Mouse (Mus musculus): ENCODE measurements around the gene Gm20661. TPM values are rescaled to one million over a fixed set of nuclear protein-coding genes. Genes with fewer than 3 reads are reported as not detected.

The Gm20661 gene
- polyA plus RNA-seq, 1 experiment from 2014 or later, result 0.74 TPM

DNA sequence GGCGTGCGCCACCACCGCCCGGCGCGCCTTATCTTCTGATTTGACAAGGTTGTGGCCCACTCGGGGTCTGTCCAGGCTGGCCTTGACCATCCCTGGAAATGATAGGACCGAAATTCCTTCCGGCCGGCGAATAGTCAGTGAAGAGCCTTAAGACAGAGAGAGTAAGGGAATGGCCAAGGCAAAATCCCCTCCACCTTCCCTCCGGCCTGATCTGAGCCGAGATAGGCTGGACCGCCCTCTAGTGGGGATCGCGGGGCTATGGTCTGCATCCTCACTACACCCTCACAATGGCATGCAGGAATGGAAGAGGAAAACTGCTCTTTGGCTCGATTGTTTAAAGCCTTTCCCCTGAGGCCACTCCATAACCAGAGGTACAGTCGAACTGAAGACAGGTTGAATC, 3.5 kb downstream of the Gm20661 start:
- WGBS, result 7% methylated on average over 18 of the region's 18 CpGs
- peak; percentile 94 for DNase-seq (ENCODE audit: low spot score, missing footprints)

DNA sequence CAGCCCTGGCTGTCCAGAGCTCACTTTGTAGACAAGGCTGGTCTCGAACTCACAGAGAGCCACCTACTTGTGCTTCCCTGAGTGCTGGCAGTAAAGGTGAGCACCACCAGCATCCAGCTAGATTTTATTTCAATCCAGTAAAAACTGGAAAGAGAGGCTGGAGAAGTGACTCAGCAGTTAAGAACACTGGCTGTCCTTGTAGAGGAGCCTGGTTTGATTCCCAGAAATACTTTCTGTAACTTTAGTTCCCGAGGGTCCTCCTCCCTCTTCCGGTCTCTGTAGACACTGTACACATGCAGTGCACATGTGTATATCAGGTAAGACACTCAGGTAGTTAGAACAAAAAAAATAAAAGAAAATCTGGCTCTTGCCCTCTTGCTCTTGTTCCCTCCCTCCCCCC, 5.1 kb downstream of the Gm20661 start:
- ATAC-seq (ENCODE audit: low FRiP score), result no peak

More for the DNA sequence above, 3.5 kb downstream of the Gm20661 start:
- H3K27ac ChIP-seq (ENCODE audit: low read depth, low read length), result no peak overlapping the region
- peak overlapping the region; percentile 88 for H3K4me2 ChIP-seq
- no peaks in the 10 kb centered on the region for H3K9me3 ChIP-seq (ENCODE audit: control insufficient read depth, low read length)
- H3K36me3 ChIP-seq (ENCODE audit: control insufficient read depth, insufficient read depth, low read length), result no peaks in the 10 kb centered on the region
- H3K27me3 ChIP-seq (ENCODE audit: control insufficient read depth, insufficient read depth, low read length), result peaks cover 10% of the 10 kb centered on the region
- ATAC-seq (ENCODE audit: low FRiP score), result peak; percentile 69
- H3K9ac ChIP-seq (ENCODE audit: low read length), result no peak overlapping the region
- H3K4me3 ChIP-seq (ENCODE audit: low read depth, low read length), result peak overlapping the region; percentile 60; the same call in 1 of the 2 replicates
- peaks cover 6% of the 10 kb centered on the region for H3K4me1 ChIP-seq (ENCODE audit: control insufficient read depth, insufficient read depth, low read length)

DNA sequence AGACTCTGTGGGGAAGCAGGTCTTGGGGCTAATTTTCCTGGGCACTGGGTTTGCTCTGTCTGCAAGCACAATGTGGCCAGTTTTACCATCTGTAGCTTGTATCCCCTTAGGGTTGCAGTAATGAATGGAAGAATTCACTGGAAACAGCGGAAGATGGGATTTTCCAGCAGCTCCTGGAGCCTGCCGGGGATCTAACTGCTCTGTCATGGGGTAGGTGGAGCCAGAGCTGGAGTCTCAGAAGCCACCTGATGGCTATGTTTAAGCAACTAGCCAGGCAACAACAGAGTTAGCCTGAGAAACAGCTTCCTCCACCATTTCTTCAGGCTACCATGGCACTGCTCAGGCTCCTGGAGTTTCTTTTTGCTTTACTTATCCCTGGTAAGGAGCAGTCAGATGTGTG, 9.3 kb downstream of the Gm20661 start, which contains the start of gene Cdhr4:
Gene Cdhr4 (plus strand): TSS at position 301 of the 400 bp plus-strand sequence.
- peak; percentile 41 for DNase-seq (ENCODE audit: low spot score, missing footprints)
- H3K27me3 ChIP-seq (ENCODE audit: control insufficient read depth, insufficient read depth, low read length), result no peaks in the 10 kb centered on the region
- WGBS, result 89% methylated on average over 2 of the region's 2 CpGs
- H3K9me3 ChIP-seq (ENCODE audit: control insufficient read depth, low read length), result no peaks in the 10 kb centered on the region
- H3K4me2 ChIP-seq, result no peak within 1 kb of the TSS
- no peak within 1 kb of the TSS for H3K9ac ChIP-seq (ENCODE audit: low read length)
- no peak within 1 kb of the TSS for H3K4me3 ChIP-seq (ENCODE audit: low read depth, low read length)
- no peak for ATAC-seq (ENCODE audit: low FRiP score)
- H3K27ac ChIP-seq (ENCODE audit: low read depth, low read length), result no peak within 1 kb of the TSS
- no peaks in the 10 kb centered on the region for H3K36me3 ChIP-seq (ENCODE audit: control insufficient read depth, insufficient read depth, low read length)
- H3K4me1 ChIP-seq (ENCODE audit: control insufficient read depth, insufficient read depth, low read length), result no peaks in the 10 kb centered on the region

More for the DNA sequence above, 5.1 kb downstream of the Gm20661 start:
- H3K27me3 ChIP-seq (ENCODE audit: control insufficient read depth, insufficient read depth, low read length), result peaks cover 10% of the 10 kb centered on the region
- peaks cover 3% of the 10 kb centered on the region; the same call in 1 of the 2 replicates for H3K4me1 ChIP-seq (ENCODE audit: control insufficient read depth, insufficient read depth, low read length)
- H3K36me3 ChIP-seq (ENCODE audit: control insufficient read depth, insufficient read depth, low read length), result no peaks in the 10 kb centered on the region
- H3K9me3 ChIP-seq (ENCODE audit: control insufficient read depth, low read length), result no peaks in the 10 kb centered on the region
- H3K9ac ChIP-seq (ENCODE audit: low read length), result no peak overlapping the region
- H3K4me2 ChIP-seq, result no peak overlapping the region
- H3K27ac ChIP-seq (ENCODE audit: low read depth, low read length), result no peak overlapping the region
- no peak overlapping the region for H3K4me3 ChIP-seq (ENCODE audit: low read depth, low read length)
- DNase-seq (ENCODE audit: low spot score, missing footprints), result peak; percentile 65
- 74% methylated on average over 3 of the region's 3 CpGs for WGBS

DNA sequence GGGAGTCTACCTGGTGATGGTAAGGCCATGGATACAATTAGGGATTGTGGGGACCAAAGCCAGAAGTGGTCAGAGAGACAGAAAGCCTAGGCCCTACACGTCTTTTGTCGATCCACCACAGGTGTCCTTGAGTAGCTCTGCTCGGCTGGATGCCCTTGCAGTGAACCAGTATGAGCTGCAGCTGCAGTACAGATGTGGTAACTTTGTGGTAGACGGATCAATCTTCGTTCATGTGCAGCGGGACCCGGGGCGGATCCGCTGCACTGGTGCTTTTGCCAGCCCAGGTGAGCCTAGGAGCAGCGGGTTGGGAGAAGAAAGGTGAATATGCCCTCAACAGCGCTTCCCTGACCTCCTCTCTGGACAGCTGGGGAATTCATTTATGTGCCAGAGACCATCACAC, 10.2 kb downstream of the Gm20661 start:
- no peaks in the 10 kb centered on the region for H3K36me3 ChIP-seq (ENCODE audit: control insufficient read depth, insufficient read depth, low read length)
- H3K27ac ChIP-seq (ENCODE audit: low read depth, low read length), result no peak overlapping the region
- no peak overlapping the region for H3K4me3 ChIP-seq (ENCODE audit: low read depth, low read length)
- H3K9me3 ChIP-seq (ENCODE audit: control insufficient read depth, low read length), result no peaks in the 10 kb centered on the region
- WGBS, result 81% methylated on average over 11 of the region's 11 CpGs
- no peak overlapping the region for H3K4me2 ChIP-seq
- no peaks in the 10 kb centered on the region for H3K27me3 ChIP-seq (ENCODE audit: control insufficient read depth, insufficient read depth, low read length)
- H3K4me1 ChIP-seq (ENCODE audit: control insufficient read depth, insufficient read depth, low read length), result no peaks in the 10 kb centered on the region
- H3K9ac ChIP-seq (ENCODE audit: low read length), result no peak overlapping the region
- ATAC-seq (ENCODE audit: low FRiP score), result no peak
- no peak for DNase-seq (ENCODE audit: low spot score, missing footprints)

DNA sequence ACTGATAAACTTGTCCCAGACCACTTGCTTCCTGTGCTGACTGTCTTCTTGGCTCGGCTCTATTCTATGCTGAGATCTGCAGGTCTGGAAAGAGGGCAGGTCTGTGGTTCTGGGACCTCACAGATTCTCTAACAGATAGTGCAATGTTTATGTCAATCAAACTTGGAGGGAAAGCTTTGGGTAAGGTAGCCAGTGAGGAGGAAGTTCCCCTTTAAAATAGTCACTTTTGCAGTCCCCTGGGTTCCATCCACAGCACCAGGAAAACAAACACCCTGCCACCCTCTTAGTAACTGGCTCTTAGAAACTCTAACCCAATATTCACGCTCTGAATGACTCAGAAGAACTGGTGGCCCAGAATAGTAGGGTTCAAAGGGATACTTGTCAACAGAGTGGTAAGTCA, 11.6 kb downstream of the Gm20661 start:
- H3K9ac ChIP-seq (ENCODE audit: low read length), result no peak overlapping the region
- DNase-seq (ENCODE audit: low spot score, missing footprints) (no peak), ATAC-seq (ENCODE audit: low FRiP score) (no peak)
- no peaks in the 10 kb centered on the region for H3K9me3 ChIP-seq (ENCODE audit: control insufficient read depth, low read length)
- H3K27ac ChIP-seq (ENCODE audit: low read depth, low read length), result no peak overlapping the region
- H3K4me3 ChIP-seq (ENCODE audit: low read depth, low read length), result no peak overlapping the region
- H3K36me3 ChIP-seq (ENCODE audit: control insufficient read depth, insufficient read depth, low read length), result no peaks in the 10 kb centered on the region
- no peak overlapping the region for H3K4me2 ChIP-seq
- no peaks in the 10 kb centered on the region for H3K27me3 ChIP-seq (ENCODE audit: control insufficient read depth, insufficient read depth, low read length)
- WGBS, result 75% methylated on average over 2 of the region's 2 CpGs
- H3K4me1 ChIP-seq (ENCODE audit: control insufficient read depth, insufficient read depth, low read length), result no peaks in the 10 kb centered on the region

DNA sequence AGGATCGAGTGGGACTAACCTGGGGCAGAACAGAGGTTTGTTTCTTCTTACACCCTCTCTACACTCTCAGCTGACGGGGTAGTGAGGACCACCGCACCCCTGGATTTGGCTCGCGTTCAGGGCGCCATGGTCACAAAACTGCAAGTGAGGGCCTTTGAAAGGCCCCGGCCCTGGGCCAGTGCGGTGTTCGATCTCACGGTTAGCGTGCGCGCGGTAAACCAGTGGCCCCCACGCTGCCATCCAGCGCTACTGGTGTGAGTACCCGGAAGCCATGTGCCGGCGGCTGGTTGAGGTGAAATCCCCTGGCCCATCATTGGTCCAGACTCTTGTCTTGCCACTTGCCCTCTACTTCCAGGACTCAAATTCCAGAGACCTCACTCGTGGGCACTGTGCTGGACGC, 12.7 kb downstream of the Gm20661 start:
- whole genome bisulfite sequencing, result 90% methylated on average over 21 of the region's 21 CpGs
- no peak for ATAC-seq (ENCODE audit: low FRiP score)
- Histone ChIP-seq H3K4me1 (ENCODE audit: control insufficient read depth, insufficient read depth, low read length) (no peaks in the 10 kb centered on the region), H3K9ac (ENCODE audit: low read length) (no peak overlapping the region), H3K4me2 (no peak overlapping the region), H3K9me3 (ENCODE audit: control insufficient read depth, low read length) (no peaks in the 10 kb centered on the region), H3K27me3 (ENCODE audit: control insufficient read depth, insufficient read depth, low read length) (no peaks in the 10 kb centered on the region), H3K27ac (ENCODE audit: low read depth, low read length) (no peak overlapping the region), H3K4me3 (ENCODE audit: low read depth, low read length) (no peak overlapping the region), H3K36me3 (ENCODE audit: control insufficient read depth, insufficient read depth, low read length) (no peaks in the 10 kb centered on the region)
- no peak for DNase-seq (ENCODE audit: low spot score, missing footprints)

DNA sequence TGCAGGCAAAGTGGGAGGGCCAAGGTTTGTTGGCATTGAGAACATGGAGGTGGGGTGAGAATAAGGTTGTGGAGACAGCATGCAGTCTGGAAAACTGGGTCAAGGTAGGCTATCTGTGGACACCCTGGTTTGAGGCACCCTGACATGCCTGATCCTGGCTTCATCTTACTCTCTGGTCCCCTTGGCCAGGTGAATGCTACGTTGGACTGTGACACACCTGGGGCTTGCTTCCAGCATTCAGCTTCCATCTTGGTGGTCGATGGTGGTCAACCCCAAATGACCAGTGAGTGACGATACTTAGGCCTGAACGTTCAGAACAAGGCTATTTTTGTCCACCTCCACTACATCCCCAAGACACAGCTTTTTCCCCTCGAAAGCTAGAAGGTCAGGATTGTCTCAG, 13.2 kb downstream of the Gm20661 start, which contains the start of gene Gm20662:
Gene Gm20662 (plus strand): TSS at position 301 of the 400 bp plus-strand sequence.
- Histone ChIP-seq H3K9ac (ENCODE audit: low read length) (no peak within 1 kb of the TSS), H3K9me3 (ENCODE audit: control insufficient read depth, low read length) (no peaks in the 10 kb centered on the region), H3K27me3 (ENCODE audit: control insufficient read depth, insufficient read depth, low read length) (no peaks in the 10 kb centered on the region), H3K27ac (ENCODE audit: low read depth, low read length) (no peak within 1 kb of the TSS), H3K4me1 (ENCODE audit: control insufficient read depth, insufficient read depth, low read length) (no peaks in the 10 kb centered on the region), H3K4me2 (no peak within 1 kb of the TSS), H3K4me3 (ENCODE audit: low read depth, low read length) (no peak within 1 kb of the TSS), H3K36me3 (ENCODE audit: control insufficient read depth, insufficient read depth, low read length) (no peaks in the 10 kb centered on the region)
- ATAC-seq (ENCODE audit: low FRiP score) (no peak), DNase-seq (ENCODE audit: low spot score, missing footprints) (no peak)
- WGBS, result 95% methylated on average over 5 of the region's 5 CpGs

DNA sequence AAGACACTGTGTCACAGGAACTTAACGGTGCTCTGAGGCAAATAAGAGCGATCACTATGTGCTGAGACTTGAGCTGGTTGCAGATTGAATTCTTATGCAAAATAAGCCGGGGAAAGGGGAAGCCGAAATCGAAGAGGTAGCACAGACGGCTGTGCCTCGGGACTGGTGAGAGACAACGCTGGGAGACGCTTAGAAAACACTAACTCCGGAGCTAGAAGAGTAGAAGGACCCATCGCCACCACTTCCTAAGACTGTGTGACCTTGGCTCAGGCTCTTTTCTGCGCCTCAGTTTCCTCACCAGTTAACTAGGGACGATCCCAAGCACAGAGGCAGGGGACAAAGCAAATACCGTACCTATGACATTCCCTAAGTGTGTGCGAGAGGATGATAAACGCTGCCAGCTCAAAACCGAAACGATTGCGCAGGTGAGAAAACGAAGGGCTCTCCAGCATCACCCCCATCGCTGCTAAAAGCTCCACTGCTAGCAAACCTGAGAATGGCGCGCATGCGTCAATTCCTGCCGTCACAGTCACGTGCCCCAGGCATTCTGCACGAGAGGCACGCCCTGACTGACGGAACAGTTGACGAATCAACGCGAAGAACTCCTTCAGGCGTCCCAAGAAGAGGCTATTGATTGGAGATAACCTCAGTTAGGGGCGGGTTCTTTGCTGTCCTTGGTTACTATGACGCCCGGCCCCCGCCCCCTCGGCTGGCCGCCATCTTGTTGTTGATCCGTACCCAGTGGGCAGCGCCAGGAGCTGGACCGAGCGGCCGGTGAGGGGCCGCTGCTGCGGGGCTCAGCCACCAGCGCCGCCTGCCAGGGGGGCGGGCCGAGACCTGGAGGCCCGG, 19.3 kb downstream of the Gm20661 start, which contains the start of gene Ip6k1:
Gene Ip6k1 (plus strand): TSS at position 580 of the 849 bp plus-strand sequence.
- no peaks in the 10 kb centered on the region for H3K9me3 ChIP-seq (ENCODE audit: control insufficient read depth, low read length)
- H3K4me1 ChIP-seq (ENCODE audit: control insufficient read depth, insufficient read depth, low read length), result peaks cover 9% of the 10 kb centered on the region
- H3K36me3 ChIP-seq (ENCODE audit: control insufficient read depth, insufficient read depth, low read length), result no peaks in the 10 kb centered on the region
- H3K27me3 ChIP-seq (ENCODE audit: control insufficient read depth, insufficient read depth, low read length), result no peaks in the 10 kb centered on the region
- H3K9ac ChIP-seq (ENCODE audit: low read length), result peak within 1 kb of the TSS; percentile 93
- peak; percentile 100 for ATAC-seq (ENCODE audit: low FRiP score)
- H3K27ac ChIP-seq (ENCODE audit: low read depth, low read length), result peak within 1 kb of the TSS; percentile 73
- peak within 1 kb of the TSS; percentile 81 for H3K4me2 ChIP-seq
- DNase-seq (ENCODE audit: low spot score, missing footprints), result peak; percentile 100
- under 1% methylated on average over 49 of the region's 51 CpGs for WGBS
- peak within 1 kb of the TSS; percentile 75 for H3K4me3 ChIP-seq (ENCODE audit: low read depth, low read length)

DNA sequence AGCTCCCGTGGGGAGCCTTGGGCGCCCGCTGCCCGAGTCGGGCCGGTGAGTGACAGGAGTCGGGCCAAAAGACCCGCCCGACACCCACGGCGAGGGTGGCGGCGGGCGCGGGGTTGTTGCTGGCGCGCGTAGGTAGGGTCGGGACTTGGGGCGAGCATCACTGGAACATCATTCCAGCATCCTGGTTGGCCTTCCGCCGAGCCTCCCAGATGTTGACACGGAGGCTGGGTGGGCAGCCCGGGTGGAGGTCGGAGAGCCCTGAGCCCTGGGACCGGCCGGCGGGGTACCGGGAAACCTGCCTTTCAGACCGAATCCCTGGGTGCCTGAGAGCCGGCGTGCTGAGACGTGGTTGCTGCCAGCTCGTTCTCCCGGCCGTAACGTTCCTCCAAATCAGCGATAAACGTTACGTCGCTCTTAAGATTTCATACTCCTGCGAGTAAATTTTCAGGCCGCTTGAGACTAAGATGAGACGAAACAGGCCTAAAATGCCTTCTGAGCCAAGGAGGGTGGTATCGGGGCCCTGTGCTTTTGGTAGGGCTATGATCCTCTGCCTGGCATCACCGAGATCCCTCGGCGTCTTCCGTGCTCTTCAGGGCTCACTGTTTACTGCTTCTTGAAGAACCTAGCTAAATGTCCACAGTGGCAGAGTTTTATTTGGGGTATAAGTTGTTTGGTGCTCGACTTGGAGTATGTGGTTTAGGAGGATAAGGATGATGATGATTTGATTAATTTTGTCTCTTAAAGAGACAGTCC, 20.1 kb downstream of the Gm20661 start:
- ATAC-seq (ENCODE audit: low FRiP score), result no peak

More for the DNA sequence above, 20.1 kb downstream of the Gm20661 start:
- no peaks in the 10 kb centered on the region for H3K27me3 ChIP-seq (ENCODE audit: control insufficient read depth, insufficient read depth, low read length)
- H3K9me3 ChIP-seq (ENCODE audit: control insufficient read depth, low read length), result no peaks in the 10 kb centered on the region
- peak overlapping the region; percentile 93 for H3K9ac ChIP-seq (ENCODE audit: low read length)
- H3K4me3 ChIP-seq (ENCODE audit: low read depth, low read length), result peak overlapping the region; percentile 75
- H3K27ac ChIP-seq (ENCODE audit: low read depth, low read length), result peak overlapping the region; percentile 73
- no peaks in the 10 kb centered on the region for H3K36me3 ChIP-seq (ENCODE audit: control insufficient read depth, insufficient read depth, low read length)
- DNase-seq (ENCODE audit: low spot score, missing footprints), result peak; percentile 95
- H3K4me2 ChIP-seq, result peak overlapping the region; percentile 81
- WGBS, result 1% methylated on average over 50 of the region's 50 CpGs
- peaks cover 9% of the 10 kb centered on the region for H3K4me1 ChIP-seq (ENCODE audit: control insufficient read depth, insufficient read depth, low read length)

All from midbrain, embryonic 11.5 days (tissue).